Mouse (Mus musculus) thymus, postnatal 14 days (tissue): ENCODE results near the gene Arhgap10.
A peak's percentile ranks its signal among the peaks of the same experiment; 100 is the strongest.

Source experiments
- DNase-seq: peaks from one replicate; pipeline ENCODE4 v3.0.0; 2021

Gene Arhgap10

GRCm38 (mm10) chr8:77484266-77484665 lies 33.5 kb downstream of the Arhgap10 start:
- DNase-seq: no peak

GRCm38 (mm10) chr8:77483676-77484075 lies 34.1 kb downstream of the Arhgap10 start:
- no peak for DNase-seq

GRCm38 (mm10) chr8:77481791-77482190 lies 36.0 kb downstream of the Arhgap10 start:
- DNase-seq: no peak

- no peak for DNase-seq
Observed at GRCm38 (mm10) chr8:77479995-77480394, 37.8 kb downstream of the Arhgap10 start.

- DNase-seq: no peak
Observed at GRCm38 (mm10) chr8:77478913-77479273, 38.9 kb downstream of the Arhgap10 start.

- no peak for DNase-seq
Observed at GRCm38 (mm10) chr8:77478155-77478912, 39.4 kb downstream of the Arhgap10 start.

- no peak for DNase-seq
Observed at GRCm38 (mm10) chr8:77477684-77478083, 40.1 kb downstream of the Arhgap10 start.

GRCm38 (mm10) chr8:77474614-77475013 lies 43.1 kb downstream of the Arhgap10 start:
- DNase-seq: no peak

GRCm38 (mm10) chr8:77473773-77474172 lies 44.0 kb downstream of the Arhgap10 start:
- no peak for DNase-seq

- no peak for DNase-seq
Observed at GRCm38 (mm10) chr8:77473373-77473772, 44.4 kb downstream of the Arhgap10 start.

GRCm38 (mm10) chr8:77461392-77461791 lies 56.4 kb downstream of the Arhgap10 start:
- DNase-seq: no peak

- DNase-seq: no peak
Observed at GRCm38 (mm10) chr8:77460363-77460762, 57.4 kb downstream of the Arhgap10 start.

- DNase-seq: no peak
Observed at GRCm38 (mm10) chr8:77459696-77460095, 58.1 kb downstream of the Arhgap10 start.

- no peak for DNase-seq
Observed at GRCm38 (mm10) chr8:77458575-77458974, 59.2 kb downstream of the Arhgap10 start.

- DNase-seq: no peak
Observed at GRCm38 (mm10) chr8:77456263-77456662, 61.5 kb downstream of the Arhgap10 start.

- no peak for DNase-seq
Observed at GRCm38 (mm10) chr8:77453836-77454235, 63.9 kb downstream of the Arhgap10 start.

- DNase-seq: peak; percentile 38
Observed at GRCm38 (mm10) chr8:77451466-77452382, 66.0 kb downstream of the Arhgap10 start.

GRCm38 (mm10) chr8:77451052-77451451 lies 66.7 kb downstream of the Arhgap10 start:
- DNase-seq: no peak

GRCm38 (mm10) chr8:77446294-77446693 lies 71.5 kb downstream of the Arhgap10 start:
- no peak for DNase-seq

GRCm38 (mm10) chr8:77445642-77446041 lies 72.1 kb downstream of the Arhgap10 start:
- DNase-seq: no peak

GRCm38 (mm10) chr8:77444166-77444870 lies 73.4 kb downstream of the Arhgap10 start:
- DNase-seq: no peak

GRCm38 (mm10) chr8:77442452-77442851 lies 75.3 kb downstream of the Arhgap10 start:
- DNase-seq: no peak

GRCm38 (mm10) chr8:77440913-77441312 lies 76.8 kb downstream of the Arhgap10 start:
- DNase-seq: no peak
